In genomic region chr5:140513921-140514320, GRCm38 (mm10) we compare ENCODE assay signal across 14 mouse cellular contexts. TPM values are rescaled to one million over a fixed set of nuclear protein-coding genes. Genes with fewer than 3 reads are reported as not detected.
DNase-seq lines count a peak whose midpoint lies in the region; ATAC-seq and TF ChIP-seq lines count a peak whose summit lies in the region.
"Had no signal": no experiment of that assay in that cellular context is flagged by ENCODE, and none has a peak within 500 bp of the region (broad histone marks: within the 10 kb centered on the region; RNA-seq: fewer than 3 reads in every experiment).

No protein-coding gene starts in this region.

- H3K4me2 ChIP-seq in intestine, embryonic 16.5 days (ENCODE audit: low read depth, low read length): no peak overlapping the region
- no peak overlapping the region for H3K4me2 ChIP-seq in intestine, embryonic 15.5 days (replicated peaks)
- H3K4me2 ChIP-seq in intestine, postnatal 0 days (replicated peaks; ENCODE audit: low read depth): no peak overlapping the region

- H3K9me3 ChIP-seq in intestine, embryonic 16.5 days (ENCODE audit: control insufficient read depth, low read length): no peaks in the 10 kb centered on the region
- H3K9me3 ChIP-seq in intestine, embryonic 15.5 days: no peaks in the 10 kb centered on the region
- H3K9me3 ChIP-seq in intestine, postnatal 0 days (ENCODE audit: control insufficient read depth): no peaks in the 10 kb centered on the region

- peak; percentile 25 for DNase-seq in CD4-positive, CD25-positive, alpha-beta regulatory T cell, adult 2 months (ENCODE audit: low read depth, low spot score)
- DNase-seq in 416B (ENCODE audit: low read depth): peak; percentile 47
- DNase-seq in kidney, adult 18-20 months: no peak
- DNase-seq in kidney, postnatal 14 days: no peak
- DNase-seq: cerebellum, postnatal 36 days; right cerebral cortex, postnatal 4 days had no signal

- peaks cover 42% of the 10 kb centered on the region for H3K4me1 ChIP-seq in intestine, embryonic 16.5 days (ENCODE audit: control insufficient read depth, insufficient read depth, low read length)
- H3K4me1 ChIP-seq in intestine, embryonic 15.5 days (replicated peaks): peaks cover 26% of the 10 kb centered on the region
- H3K4me1 ChIP-seq in intestine, postnatal 0 days (replicated peaks; ENCODE audit: control insufficient read depth, insufficient read depth, low read length): peaks cover 4% of the 10 kb centered on the region; the same call in 1 of the 2 replicates

- no peak overlapping the region for H3K4me3 ChIP-seq in intestine, embryonic 16.5 days (ENCODE audit: low read length)
- no peak overlapping the region for H3K4me3 ChIP-seq in intestine, embryonic 15.5 days (replicated peaks)
- no peak overlapping the region for H3K4me3 ChIP-seq in intestine, postnatal 0 days (ENCODE audit: low read depth, low read length)
- H3K4me3 ChIP-seq: erythroblast, embryonic 14.5 days had no signal

- no peaks in the 10 kb centered on the region for H3K27me3 ChIP-seq in intestine, embryonic 16.5 days (replicated peaks; ENCODE audit: control insufficient read depth, insufficient read depth, low read length)
- H3K27me3 ChIP-seq in intestine, embryonic 15.5 days (replicated peaks): no peaks in the 10 kb centered on the region
- H3K27me3 ChIP-seq in intestine, postnatal 0 days (replicated peaks; ENCODE audit: control insufficient read depth, insufficient read depth, low read length): no peaks in the 10 kb centered on the region

- WGBS in intestine, embryonic 16.5 days: 77% methylated on average over 8 of the region's 8 CpGs
- 72% methylated on average over 8 of the region's 8 CpGs for WGBS in intestine, embryonic 15.5 days
- 73% methylated on average over 8 of the region's 8 CpGs for WGBS in intestine, postnatal 0 days

- ATAC-seq in CD4-positive, CD25-positive, alpha-beta regulatory T cell, adult 4 months: no peak
- ATAC-seq in intestine, embryonic 16.5 days: no peak
- no peak for ATAC-seq in intestine, embryonic 15.5 days
- no peak for ATAC-seq in intestine, postnatal 0 days
- ATAC-seq: inflammation-experienced regulatory T-cells, adult 6 months; midbrain, embryonic 16.5 days had no signal

- peak overlapping the region; percentile 57; the same call in 1 of the 2 replicates for H3K27ac ChIP-seq in intestine, embryonic 16.5 days (ENCODE audit: low read length)
- no peak overlapping the region for H3K27ac ChIP-seq in intestine, embryonic 15.5 days
- 0 out of 2 replicates have a peak overlapping the region, but pooled peaks have one; percentile 21 for H3K27ac ChIP-seq in intestine, postnatal 0 days (ENCODE audit: low read depth, low read length)

- H3K9ac ChIP-seq in intestine, embryonic 16.5 days (ENCODE audit: low read depth, low read length): no peak overlapping the region
- H3K9ac ChIP-seq in intestine, embryonic 15.5 days: no peak overlapping the region
- H3K9ac ChIP-seq in intestine, postnatal 0 days (ENCODE audit: low read depth, low read length): no peak overlapping the region

- TF ChIP-seq CTCF in intestine, postnatal 0 days (IDR thresholded peaks at IDR 0.05; ENCODE audit: low read depth): no peak

- H3K36me3 ChIP-seq in intestine, embryonic 16.5 days (ENCODE audit: control insufficient read depth, insufficient read depth, low read length): no peaks in the 10 kb centered on the region
- H3K36me3 ChIP-seq in intestine, embryonic 15.5 days: no peaks in the 10 kb centered on the region
- no peaks in the 10 kb centered on the region for H3K36me3 ChIP-seq in intestine, postnatal 0 days (ENCODE audit: control insufficient read depth, insufficient read depth)

RNA-seq across cellular contexts. Expression of gene Chst12, which starts 8.6 kb away (rescaled TPM):
- polyA plus RNA-seq in CD4-positive, CD25-positive, alpha-beta regulatory T cell, adult 4 months (2017; shearing (Covaris generic)): 10 to 100 TPM; 31.8 to 44.3 TPM
- 19.9 and 21.0 TPM in 2 replicates for polyA plus RNA-seq in intestine, embryonic 16.5 days (2015; fragmentation: Nextera tagmentation; extraction: Ambion mirVana)
- 19.8 and 21.3 TPM in 2 replicates for polyA plus RNA-seq in intestine, embryonic 15.5 days (2015; fragmentation: Nextera tagmentation; extraction: Ambion mirVana)
- polyA plus RNA-seq in intestine, postnatal 0 days (2015; fragmentation: Nextera tagmentation; extraction: Ambion mirVana): 17.0 and 18.8 TPM in 2 replicates

RNA-seq across cellular contexts. Expression of gene Grifin, which starts 51.0 kb away (rescaled TPM):
- polyA plus RNA-seq in CD4-positive, CD25-positive, alpha-beta regulatory T cell, adult 4 months (2017; shearing (Covaris generic)): 1 to 10 TPM; 1.5 to 3.8 TPM
- 0.70 and 0.80 TPM in 2 replicates for polyA plus RNA-seq in intestine, embryonic 16.5 days (2015; fragmentation: Nextera tagmentation; extraction: Ambion mirVana)
- polyA plus RNA-seq in intestine, embryonic 15.5 days (2015; fragmentation: Nextera tagmentation; extraction: Ambion mirVana): 0.49 and 0.58 TPM in 2 replicates
- 1.1 and 1.5 TPM in 2 replicates for polyA plus RNA-seq in intestine, postnatal 0 days (2015; fragmentation: Nextera tagmentation; extraction: Ambion mirVana)
- polyA plus RNA-seq: heart, embryonic 14.5 days had no signal

Comparison
In these comparisons a context has a peak if more than half of its experiments do, and no peak if none do; other contexts are left out.
1. DNase-seq: peak in CD4-positive, CD25-positive, alpha-beta regulatory T cell, adult 2 months (single experiment) and 416B (single experiment); none in kidney, adult 18-20 months (single experiment) and kidney, postnatal 14 days (single experiment).